ENCODE assay signal across 8 mouse cellular contexts in the genomic region with DNA sequence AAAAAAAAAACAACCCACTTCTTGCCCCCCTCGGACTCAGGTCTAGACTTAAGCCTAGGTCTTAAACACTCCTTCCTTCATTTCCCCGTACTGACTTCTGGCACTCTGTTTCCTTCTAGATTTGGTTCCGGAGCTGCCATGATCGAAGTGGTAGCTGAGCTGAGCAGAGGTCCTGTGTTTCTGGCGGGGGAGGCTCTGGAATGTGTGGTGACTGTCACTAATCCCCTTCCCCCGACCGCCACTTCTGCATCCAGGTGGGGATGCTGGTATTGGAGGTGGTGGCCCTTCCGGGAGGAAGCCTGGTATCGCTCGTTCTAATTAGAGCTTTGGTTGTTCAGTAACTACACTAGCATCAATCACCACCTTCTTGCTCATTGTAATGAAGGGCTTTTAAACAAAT. TPM values are rescaled to one million over a fixed set of nuclear protein-coding genes. Genes with fewer than 3 reads are reported as not detected.
A peak's percentile ranks its signal among the peaks of the same experiment; 100 is the strongest.
DNase-seq lines count a peak whose midpoint lies in the region; ATAC-seq and TF ChIP-seq lines count a peak whose summit lies in the region.

No protein-coding gene starts in this region.

- H3K9me3 ChIP-seq in kidney, postnatal 0 days (replicated peaks; ENCODE audit: low read length) = no peaks in the 10 kb centered on the region
- H3K9me3 ChIP-seq in hindbrain, embryonic 10.5 days = no peaks in the 10 kb centered on the region
- H3K9me3 ChIP-seq in midbrain, embryonic 12.5 days = no peaks in the 10 kb centered on the region

- no peaks in the 10 kb centered on the region for H3K27me3 ChIP-seq in kidney, postnatal 0 days (ENCODE audit: insufficient read depth, low read length)
- no peaks in the 10 kb centered on the region for H3K27me3 ChIP-seq in hindbrain, embryonic 10.5 days (ENCODE audit: insufficient read depth, poor library complexity, severe bottlenecking)
- no peaks in the 10 kb centered on the region for H3K27me3 ChIP-seq in midbrain, embryonic 12.5 days

- peaks cover 29% of the 10 kb centered on the region for H3K36me3 ChIP-seq in kidney, postnatal 0 days (ENCODE audit: insufficient read depth, low read length)
- peaks cover 52% of the 10 kb centered on the region for H3K36me3 ChIP-seq in hindbrain, embryonic 10.5 days
- H3K36me3 ChIP-seq in midbrain, embryonic 12.5 days = peaks cover 41% of the 10 kb centered on the region

- peak; percentile 40 for DNase-seq in kidney, postnatal 0 days (ENCODE audit: low spot score)
- DNase-seq in kidney, postnatal 36 days = no peak
- DNase-seq in hindbrain, embryonic 10.5 days (ENCODE audit: low spot score) = no peak
- DNase-seq in embryo, embryonic 9.5 days (ENCODE audit: extremely low spot score) = no peak

- peaks cover 20% of the 10 kb centered on the region; the same call in 1 of the 2 replicates for H3K4me1 ChIP-seq in kidney, postnatal 0 days (replicated peaks; ENCODE audit: insufficient read depth, low read length)
- H3K4me1 ChIP-seq in hindbrain, embryonic 10.5 days (replicated peaks) = peaks cover 49% of the 10 kb centered on the region
- peaks cover 45% of the 10 kb centered on the region for H3K4me1 ChIP-seq in midbrain, embryonic 12.5 days

- peak overlapping the region; percentile 85 for H3K4me2 ChIP-seq in kidney, postnatal 0 days (ENCODE audit: low read length)
- peak overlapping the region; percentile 96 for H3K4me2 ChIP-seq in midbrain, embryonic 12.5 days (replicated peaks)

- H3K4me3 ChIP-seq in kidney, postnatal 0 days (replicated peaks; ENCODE audit: low read depth, low read length) = peak overlapping the region; percentile 72
- peak overlapping the region; percentile 93 for H3K4me3 ChIP-seq in hindbrain, embryonic 10.5 days
- H3K4me3 ChIP-seq in midbrain, embryonic 12.5 days = peak overlapping the region; percentile 82

- H3K9ac ChIP-seq in kidney, postnatal 0 days (ENCODE audit: low read depth, low read length) = peak overlapping the region; percentile 78
- H3K9ac ChIP-seq in midbrain, embryonic 12.5 days (replicated peaks) = peak overlapping the region; percentile 92

- WGBS in kidney, postnatal 0 days = 2% methylated on average over 10 of the region's 10 CpGs
- WGBS in hindbrain, embryonic 10.5 days = 12% methylated on average over 10 of the region's 10 CpGs
- 11% methylated on average over 10 of the region's 10 CpGs for WGBS in midbrain, embryonic 12.5 days

- no peak for TF ChIP-seq CTCF in kidney, postnatal 0 days (IDR thresholded peaks at IDR 0.05; ENCODE audit: low read depth)

- H3K27ac ChIP-seq in kidney, postnatal 0 days = peak overlapping the region; percentile 82
- H3K27ac ChIP-seq in hindbrain, embryonic 10.5 days = peak overlapping the region; percentile 96
- H3K27ac ChIP-seq in midbrain, embryonic 12.5 days (replicated peaks) = peak overlapping the region; percentile 63; the same call in 1 of the 2 replicates

- ATAC-seq in kidney, postnatal 0 days (replicated peaks; ENCODE audit: low FRiP score, low read depth) = no peak
- ATAC-seq in common myeloid progenitor, adult 5-6 weeks (replicated peaks; ENCODE audit: low read depth, poor library complexity, severe bottlenecking) = peak; percentile 6; the same call in 1 of the 2 replicates
- no peak for ATAC-seq in midbrain, embryonic 12.5 days (ENCODE audit: low FRiP score, low read depth)
- ATAC-seq in granulocyte monocyte progenitor cell, adult 5-6 weeks (replicated peaks; ENCODE audit: poor library complexity, severe bottlenecking) = no peak
- no peak for ATAC-seq in CD4-positive, CD25-positive, alpha-beta regulatory T cell, adult 4 months

RNA-seq across cellular contexts. Expression of a gene that starts 0.6 kb away (rescaled TPM):
- polyA plus RNA-seq in kidney, postnatal 0 days (2015; fragmentation: Nextera tagmentation; extraction: Ambion mirVana) = 14.2 and 15.9 TPM in 2 replicates
- 10.2 and 11.8 TPM in 2 replicates for total RNA-seq in common myeloid progenitor, adult 5-6 weeks (2017)
- 28.0 and 36.3 TPM in 2 replicates for polyA plus RNA-seq in hindbrain, embryonic 10.5 days (2016; fragmentation: Nextera tagmentation; extraction: Ambion mirVana)
- 49.2 and 52.6 TPM in 2 replicates for polyA plus RNA-seq in midbrain, embryonic 12.5 days (2016; fragmentation: Nextera tagmentation; extraction: Ambion mirVana)
- 10.6 and 19.0 TPM in 2 replicates for total RNA-seq in granulocyte monocyte progenitor cell, adult 5-6 weeks (2014; fragmentation: Nextera tagmentation)
- 7.8 and 8.4 TPM in 2 replicates for total RNA-seq in granulocyte monocyte progenitor cell, adult 5-6 weeks (2017)
- polyA plus RNA-seq in CD4-positive, CD25-positive, alpha-beta regulatory T cell, adult 4 months (2017; shearing (Covaris generic)) = 10 to 100 TPM; 12.1 to 15.5 TPM

RNA-seq across cellular contexts. Expression of a gene that starts 0.7 kb away (rescaled TPM):
- polyA plus RNA-seq in kidney, postnatal 0 days (2015; fragmentation: Nextera tagmentation; extraction: Ambion mirVana) = 15.9 and 17.8 TPM in 2 replicates
- total RNA-seq in common myeloid progenitor, adult 5-6 weeks (2017) = 14.4 and 35.2 TPM in 2 replicates
- 20.3 and 25.6 TPM in 2 replicates for polyA plus RNA-seq in hindbrain, embryonic 10.5 days (2016; fragmentation: Nextera tagmentation; extraction: Ambion mirVana)
- 31.8 and 37.2 TPM in 2 replicates for polyA plus RNA-seq in midbrain, embryonic 12.5 days (2016; fragmentation: Nextera tagmentation; extraction: Ambion mirVana)
- total RNA-seq in granulocyte monocyte progenitor cell, adult 5-6 weeks (2014; fragmentation: Nextera tagmentation) = 28.1 and 30.8 TPM in 2 replicates
- 9.9 and 10.9 TPM in 2 replicates for total RNA-seq in granulocyte monocyte progenitor cell, adult 5-6 weeks (2017)
- 10 to 100 TPM in 1 of 2 experiments, 1 to 10 TPM in 1; 6.7 to 13.0 TPM for polyA plus RNA-seq in CD4-positive, CD25-positive, alpha-beta regulatory T cell, adult 4 months (2017; shearing (Covaris generic))

RNA-seq across cellular contexts. Expression of a gene that starts 5.0 kb away (rescaled TPM):
- 2.0 and 2.5 TPM in 2 replicates for polyA plus RNA-seq in kidney, postnatal 0 days (2015; fragmentation: Nextera tagmentation; extraction: Ambion mirVana)
- not detected in 2 replicates for total RNA-seq in common myeloid progenitor, adult 5-6 weeks (2017)
- polyA plus RNA-seq in hindbrain, embryonic 10.5 days (2016; fragmentation: Nextera tagmentation; extraction: Ambion mirVana) = 0.88 and 1.0 TPM in 2 replicates
- polyA plus RNA-seq in midbrain, embryonic 12.5 days (2016; fragmentation: Nextera tagmentation; extraction: Ambion mirVana) = 0.51 and 1.8 TPM in 2 replicates
- not detected in 2 replicates for total RNA-seq in granulocyte monocyte progenitor cell, adult 5-6 weeks (2014; fragmentation: Nextera tagmentation)
- not detected in 2 replicates for total RNA-seq in granulocyte monocyte progenitor cell, adult 5-6 weeks (2017)
- polyA plus RNA-seq in CD4-positive, CD25-positive, alpha-beta regulatory T cell, adult 4 months (2017; shearing (Covaris generic)) = not detected

RNA-seq across cellular contexts. Expression of a gene that starts 16.8 kb away (rescaled TPM):
- 64.9 and 65.8 TPM in 2 replicates for polyA plus RNA-seq in kidney, postnatal 0 days (2015; fragmentation: Nextera tagmentation; extraction: Ambion mirVana)
- 262 and 295 TPM in 2 replicates for total RNA-seq in common myeloid progenitor, adult 5-6 weeks (2017)
- polyA plus RNA-seq in hindbrain, embryonic 10.5 days (2016; fragmentation: Nextera tagmentation; extraction: Ambion mirVana) = 52.8 and 58.9 TPM in 2 replicates
- polyA plus RNA-seq in midbrain, embryonic 12.5 days (2016; fragmentation: Nextera tagmentation; extraction: Ambion mirVana) = 64.5 and 64.6 TPM in 2 replicates
- 167 and 198 TPM in 2 replicates for total RNA-seq in granulocyte monocyte progenitor cell, adult 5-6 weeks (2014; fragmentation: Nextera tagmentation)
- 251 and 299 TPM in 2 replicates for total RNA-seq in granulocyte monocyte progenitor cell, adult 5-6 weeks (2017)
- polyA plus RNA-seq in CD4-positive, CD25-positive, alpha-beta regulatory T cell, adult 4 months (2017; shearing (Covaris generic)) = 100 to 1,000 TPM in 1 of 2 experiments, 10 to 100 TPM in 1; 83.5 to 103 TPM

RNA-seq across cellular contexts. Expression of a gene that starts 17.1 kb away (rescaled TPM):
- 74.1 and 76.5 TPM in 2 replicates for polyA plus RNA-seq in kidney, postnatal 0 days (2015; fragmentation: Nextera tagmentation; extraction: Ambion mirVana)
- 20.5 and 22.7 TPM in 2 replicates for total RNA-seq in common myeloid progenitor, adult 5-6 weeks (2017)
- 40.7 and 53.3 TPM in 2 replicates for polyA plus RNA-seq in hindbrain, embryonic 10.5 days (2016; fragmentation: Nextera tagmentation; extraction: Ambion mirVana)
- polyA plus RNA-seq in midbrain, embryonic 12.5 days (2016; fragmentation: Nextera tagmentation; extraction: Ambion mirVana) = 48.8 and 64.1 TPM in 2 replicates
- 10.5 and 13.4 TPM in 2 replicates for total RNA-seq in granulocyte monocyte progenitor cell, adult 5-6 weeks (2014; fragmentation: Nextera tagmentation)
- total RNA-seq in granulocyte monocyte progenitor cell, adult 5-6 weeks (2017) = 24.9 and 25.7 TPM in 2 replicates
- 100 to 1,000 TPM; 114 to 125 TPM for polyA plus RNA-seq in CD4-positive, CD25-positive, alpha-beta regulatory T cell, adult 4 months (2017; shearing (Covaris generic))
